Mouse (Mus musculus) stomach, embryonic 16.5 days (tissue): ENCODE measurements around the gene 4933421I07Rik. TPM values are rescaled to one million over a fixed set of nuclear protein-coding genes. Genes with fewer than 3 reads are reported as not detected.

Experiments
- polyA plus RNA-seq: library from polyadenylated mRNA; unstranded; fragments of >200 nt; fragmentation: Nextera tagmentation; extraction: Ambion mirVana; gene quantifications from 2 replicates; pipeline ENCODE4 v1.2.1, GENCODE M21; 2015

The 4933421I07Rik gene
- polyA plus RNA-seq, 1 experiment from 2014 or later = not detected

Other genes with a start within 250 kb of the 4933421I07Rik start
- not detected in 2 replicates for gene Vmn2r61, start 188.1 kb downstream of the 4933421I07Rik start, polyA plus RNA-seq
- 7.9 and 8.3 TPM in 2 replicates for gene Zfp141, start 57.6 kb upstream of the 4933421I07Rik start, polyA plus RNA-seq
- gene Gm21028, start 130.5 kb upstream of the 4933421I07Rik start, polyA plus RNA-seq = not detected in 2 replicates
- 0.95 and 1.9 TPM in 2 replicates for gene Zfp977, start 144.4 kb upstream of the 4933421I07Rik start, polyA plus RNA-seq
- gene Zfp976, start 194.5 kb upstream of the 4933421I07Rik start, polyA plus RNA-seq = 3.2 and 3.7 TPM in 2 replicates
- gene Zfp975, start 244.6 kb upstream of the 4933421I07Rik start, polyA plus RNA-seq = 7.8 and 8.1 TPM in 2 replicates